Mouse (Mus musculus): ENCODE data around the gene Stat5a. TPM values are rescaled to one million over a fixed set of nuclear protein-coding genes. Genes with fewer than 3 reads are reported as not detected.

The Stat5a gene
- polyA plus RNA-seq, 1 experiment from 2014 or later, result 13.0 TPM

DNA sequence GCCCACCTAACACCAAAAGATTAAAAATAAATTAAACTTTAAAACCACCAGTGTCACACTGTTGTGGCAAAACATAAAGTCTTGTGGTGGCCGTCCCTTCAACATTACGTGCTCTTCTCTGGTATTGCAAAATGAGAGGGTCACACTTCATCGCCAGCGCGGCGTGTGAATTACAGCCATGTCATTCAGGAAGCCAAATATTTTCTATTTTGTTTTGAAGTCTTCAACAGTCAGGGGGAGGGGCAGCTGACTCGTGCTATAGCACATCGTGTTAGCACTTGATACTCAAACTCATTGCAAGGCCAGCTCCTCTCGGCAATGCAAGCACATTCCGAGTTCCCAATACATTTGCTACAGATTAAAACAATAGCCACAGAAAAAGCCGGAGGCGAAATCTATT, 18.3 kb upstream of the Stat5a start:
- no peaks in the 10 kb centered on the region for H3K36me3 ChIP-seq (ENCODE audit: control insufficient read depth, insufficient read depth, low read length)
- H3K27me3 ChIP-seq (ENCODE audit: control insufficient read depth, insufficient read depth, low read length), result no peaks in the 10 kb centered on the region
- no peaks in the 10 kb centered on the region for H3K4me1 ChIP-seq (replicated peaks; ENCODE audit: control insufficient read depth, insufficient read depth)
- DNase-seq (ENCODE audit: low spot score), result no peak
- ATAC-seq (ENCODE audit: low FRiP score, low TSS enrichment), result no peak
- H3K9ac ChIP-seq (ENCODE audit: low read length), result no peak overlapping the region
- TF ChIP-seq EP300 (optimal IDR thresholded peaks at IDR 0.05) (no peak), CTCF (IDR thresholded peaks at IDR 0.05; ENCODE audit: low read depth) (no peak)
- H3K9me3 ChIP-seq (ENCODE audit: control insufficient read depth, low read length), result no peaks in the 10 kb centered on the region
- H3K4me3 ChIP-seq (ENCODE audit: low read depth, low read length), result no peak overlapping the region
- no peak overlapping the region for H3K27ac ChIP-seq (replicated peaks)
- 69% methylated on average over 12 of the region's 12 CpGs for WGBS
- H3K4me2 ChIP-seq (replicated peaks; ENCODE audit: low read depth), result no peak overlapping the region

DNA sequence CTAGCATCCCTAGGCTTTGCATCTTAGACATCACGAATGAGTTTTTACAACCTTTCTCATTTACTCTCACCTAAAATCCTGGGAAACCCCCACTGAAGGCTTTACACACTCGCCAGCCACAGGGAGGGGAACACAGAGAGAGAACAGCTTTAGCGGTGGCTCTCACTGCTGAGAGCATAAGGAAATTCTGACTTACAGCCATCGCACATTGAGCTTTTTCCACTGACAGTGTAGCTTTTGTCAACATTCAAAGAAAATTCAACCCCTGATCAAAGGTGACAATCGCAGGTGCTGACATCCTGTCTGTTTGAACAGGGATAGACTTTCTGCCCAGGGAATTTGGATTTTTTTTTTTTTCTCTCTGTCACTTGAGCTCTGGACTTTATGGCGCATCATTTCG, 17.1 kb upstream of the Stat5a start:
- no peaks in the 10 kb centered on the region for H3K27me3 ChIP-seq (ENCODE audit: control insufficient read depth, insufficient read depth, low read length)
- H3K4me2 ChIP-seq (replicated peaks; ENCODE audit: low read depth), result no peak overlapping the region
- no peak overlapping the region for H3K9ac ChIP-seq (ENCODE audit: low read length)
- no peak for TF ChIP-seq CTCF (IDR thresholded peaks at IDR 0.05; ENCODE audit: low read depth)
- TF ChIP-seq EP300 (optimal IDR thresholded peaks at IDR 0.05), result no peak
- H3K36me3 ChIP-seq (ENCODE audit: control insufficient read depth, insufficient read depth, low read length), result no peaks in the 10 kb centered on the region
- H3K4me3 ChIP-seq (ENCODE audit: low read depth, low read length), result no peak overlapping the region
- ATAC-seq (ENCODE audit: low FRiP score, low TSS enrichment) (no peak), DNase-seq (ENCODE audit: low spot score) (no peak)
- 66% methylated on average over 7 of the region's 7 CpGs for WGBS
- no peaks in the 10 kb centered on the region for H3K4me1 ChIP-seq (replicated peaks; ENCODE audit: control insufficient read depth, insufficient read depth)
- no peaks in the 10 kb centered on the region for H3K9me3 ChIP-seq (ENCODE audit: control insufficient read depth, low read length)
- no peak overlapping the region for H3K27ac ChIP-seq (replicated peaks)

DNA sequence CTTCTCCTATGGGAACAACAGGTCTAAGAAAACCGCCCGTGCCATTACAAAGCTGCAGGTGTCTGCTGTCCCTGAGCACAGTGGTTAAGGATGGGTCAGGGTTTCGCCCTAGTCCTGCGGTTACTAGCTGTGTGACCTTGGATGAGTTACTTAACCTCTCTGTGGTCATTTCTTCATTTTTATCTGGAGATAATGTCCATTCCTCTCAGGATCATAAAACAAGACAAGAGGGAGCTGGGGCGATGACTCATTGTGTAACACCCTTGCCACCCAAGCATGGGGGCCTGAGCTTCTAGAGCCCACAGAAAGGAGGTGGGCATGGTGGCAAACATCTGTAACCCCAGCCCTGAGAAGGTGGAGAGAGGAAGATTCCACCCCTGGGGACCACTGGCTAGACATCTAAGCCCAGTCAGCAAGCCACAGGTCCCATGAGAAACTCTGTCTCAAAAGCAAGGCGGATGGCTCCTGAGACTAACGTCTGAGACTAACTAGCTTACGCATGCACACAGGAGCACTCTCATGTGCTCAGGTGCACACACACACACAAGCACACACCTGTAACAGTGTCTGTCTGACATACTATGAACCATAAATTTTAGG, 16.0 kb upstream of the Stat5a start:
- no peaks in the 10 kb centered on the region for H3K9me3 ChIP-seq (ENCODE audit: control insufficient read depth, low read length)
- DNase-seq (ENCODE audit: low spot score) (no peak), ATAC-seq (ENCODE audit: low FRiP score, low TSS enrichment) (no peak)
- H3K4me2 ChIP-seq (replicated peaks; ENCODE audit: low read depth), result no peak overlapping the region
- H3K9ac ChIP-seq (ENCODE audit: low read length), result no peak overlapping the region
- H3K4me1 ChIP-seq (replicated peaks; ENCODE audit: control insufficient read depth, insufficient read depth), result no peaks in the 10 kb centered on the region
- no peaks in the 10 kb centered on the region for H3K36me3 ChIP-seq (ENCODE audit: control insufficient read depth, insufficient read depth, low read length)
- no peak overlapping the region for H3K4me3 ChIP-seq (ENCODE audit: low read depth, low read length)
- TF ChIP-seq CTCF (IDR thresholded peaks at IDR 0.05; ENCODE audit: low read depth) (no peak), EP300 (optimal IDR thresholded peaks at IDR 0.05) (no peak)
- H3K27me3 ChIP-seq (ENCODE audit: control insufficient read depth, insufficient read depth, low read length), result no peaks in the 10 kb centered on the region
- 96% methylated on average over 8 of the region's 8 CpGs for WGBS
- no peak overlapping the region for H3K27ac ChIP-seq (replicated peaks)

- Histone ChIP-seq H3K36me3 (ENCODE audit: control insufficient read depth, insufficient read depth, low read length) (no peaks in the 10 kb centered on the region), H3K9me3 (ENCODE audit: control insufficient read depth, low read length) (no peaks in the 10 kb centered on the region), H3K4me2 (replicated peaks; ENCODE audit: low read depth) (no peak overlapping the region), H3K4me1 (replicated peaks; ENCODE audit: control insufficient read depth, insufficient read depth) (no peaks in the 10 kb centered on the region), H3K9ac (ENCODE audit: low read length) (no peak overlapping the region), H3K4me3 (ENCODE audit: low read depth, low read length) (no peak overlapping the region), H3K27ac (replicated peaks) (no peak overlapping the region), H3K27me3 (ENCODE audit: control insufficient read depth, insufficient read depth, low read length) (no peaks in the 10 kb centered on the region)
- WGBS, result 84% methylated on average over 4 of the region's 4 CpGs
- TF ChIP-seq CTCF (IDR thresholded peaks at IDR 0.05; ENCODE audit: low read depth) (no peak), EP300 (optimal IDR thresholded peaks at IDR 0.05) (no peak)
- no peak for DNase-seq (ENCODE audit: low spot score)
- no peak for ATAC-seq (ENCODE audit: low FRiP score, low TSS enrichment)
These were observed 15.0 kb upstream of the Stat5a start for GRCm38 (mm10) chr11:100844121-100844520.

DNA sequence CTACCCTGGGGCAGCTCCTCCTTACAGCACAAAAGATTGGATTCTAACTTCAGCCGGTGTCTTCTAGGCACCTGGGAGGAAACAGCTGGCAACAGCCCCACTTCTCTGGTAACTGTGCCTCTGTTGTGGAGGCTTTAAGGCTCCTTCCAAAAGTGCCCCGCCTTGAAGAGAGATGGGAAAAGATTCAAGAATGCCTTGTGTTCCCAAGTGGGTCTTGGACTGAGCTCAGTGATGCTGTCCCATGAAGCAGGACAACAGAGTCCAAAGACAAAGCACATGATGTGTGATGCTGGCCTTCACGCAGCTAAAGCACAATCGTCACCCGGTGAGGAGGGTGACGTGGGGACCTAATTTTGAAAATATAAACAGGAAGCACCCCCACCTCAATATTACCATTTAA, 13.4 kb upstream of the Stat5a start:
- ATAC-seq (ENCODE audit: low FRiP score, low TSS enrichment), result no peak
- TF ChIP-seq CTCF (IDR thresholded peaks at IDR 0.05; ENCODE audit: low read depth) (no peak), EP300 (optimal IDR thresholded peaks at IDR 0.05) (no peak)
- WGBS, result 71% methylated on average over 6 of the region's 6 CpGs
- DNase-seq (ENCODE audit: low spot score), result no peak
- Histone ChIP-seq H3K4me1 (replicated peaks; ENCODE audit: control insufficient read depth, insufficient read depth) (no peaks in the 10 kb centered on the region), H3K27me3 (ENCODE audit: control insufficient read depth, insufficient read depth, low read length) (no peaks in the 10 kb centered on the region), H3K9ac (ENCODE audit: low read length) (no peak overlapping the region), H3K4me3 (ENCODE audit: low read depth, low read length) (no peak overlapping the region), H3K27ac (replicated peaks) (no peak overlapping the region), H3K36me3 (ENCODE audit: control insufficient read depth, insufficient read depth, low read length) (no peaks in the 10 kb centered on the region), H3K4me2 (replicated peaks; ENCODE audit: low read depth) (no peak overlapping the region), H3K9me3 (ENCODE audit: control insufficient read depth, low read length) (no peaks in the 10 kb centered on the region)

GRCm38 (mm10) chr11:100847572-100847971, 11.6 kb upstream of the Stat5a start:
- no peak overlapping the region for H3K27ac ChIP-seq (replicated peaks)
- DNase-seq (ENCODE audit: low spot score), result no peak
- WGBS, result 90% methylated on average over 4 of the region's 4 CpGs
- no peak overlapping the region for H3K4me2 ChIP-seq (replicated peaks; ENCODE audit: low read depth)
- H3K27me3 ChIP-seq (ENCODE audit: control insufficient read depth, insufficient read depth, low read length), result no peaks in the 10 kb centered on the region
- no peak overlapping the region for H3K9ac ChIP-seq (ENCODE audit: low read length)
- no peaks in the 10 kb centered on the region for H3K36me3 ChIP-seq (ENCODE audit: control insufficient read depth, insufficient read depth, low read length)
- no peak for TF ChIP-seq EP300 (optimal IDR thresholded peaks at IDR 0.05)
- TF ChIP-seq CTCF (IDR thresholded peaks at IDR 0.05; ENCODE audit: low read depth), result no peak
- no peak overlapping the region for H3K4me3 ChIP-seq (ENCODE audit: low read depth, low read length)
- H3K4me1 ChIP-seq (replicated peaks; ENCODE audit: control insufficient read depth, insufficient read depth), result 0 out of 2 replicates have a peak, but pooled peaks cover 2% of the 10 kb centered on the region
- ATAC-seq (ENCODE audit: low FRiP score, low TSS enrichment), result no peak
- H3K9me3 ChIP-seq (ENCODE audit: control insufficient read depth, low read length), result no peaks in the 10 kb centered on the region
